Mouse (Mus musculus): ENCODE data around the gene Ckap2l.
A peak's percentile ranks its signal among the peaks of the same experiment; 100 is the strongest.

The Ckap2l gene

DNA sequence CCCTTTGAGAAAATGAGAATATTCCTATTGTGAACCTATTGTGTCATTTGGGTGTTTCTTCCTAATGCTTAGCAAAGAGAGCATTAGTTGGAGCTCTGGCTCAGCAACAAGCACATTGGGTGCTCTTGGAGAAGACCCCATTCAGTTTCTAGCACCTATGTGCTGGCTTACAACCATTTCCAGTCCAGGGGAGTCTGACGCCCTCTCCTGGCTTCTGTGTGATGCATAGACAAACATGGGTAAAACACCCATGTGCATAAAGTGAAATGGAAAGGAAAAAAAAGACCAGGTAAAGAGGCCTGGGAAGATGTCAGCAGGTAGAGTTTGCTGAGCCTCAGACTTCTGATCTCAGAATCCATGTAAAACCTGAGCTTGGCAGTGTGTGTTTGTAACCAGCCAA is 63.8 kb downstream of the Ckap2l start:
- no peak for DNase-seq

DNA sequence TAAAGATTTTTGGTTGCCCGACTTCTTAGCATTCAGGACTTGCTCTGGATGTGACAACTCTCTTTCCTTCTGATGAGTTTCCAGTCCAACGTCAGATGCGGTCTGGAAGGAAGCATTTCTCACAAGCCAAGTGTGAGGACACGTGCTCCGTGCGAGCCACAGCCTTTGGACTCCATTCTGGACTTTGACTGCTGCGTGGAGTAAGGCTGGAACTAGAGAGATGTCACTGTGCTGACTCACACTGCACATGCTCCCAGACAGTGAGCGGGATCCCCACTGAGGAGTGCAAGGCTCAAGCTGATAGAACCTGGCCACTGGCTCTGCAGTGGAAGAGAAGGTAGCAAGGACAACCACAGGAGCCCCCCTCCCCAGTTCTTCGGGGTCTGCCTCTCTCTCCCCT is 64.5 kb downstream of the Ckap2l start:
- DNase-seq = peak; percentile 82

DNA sequence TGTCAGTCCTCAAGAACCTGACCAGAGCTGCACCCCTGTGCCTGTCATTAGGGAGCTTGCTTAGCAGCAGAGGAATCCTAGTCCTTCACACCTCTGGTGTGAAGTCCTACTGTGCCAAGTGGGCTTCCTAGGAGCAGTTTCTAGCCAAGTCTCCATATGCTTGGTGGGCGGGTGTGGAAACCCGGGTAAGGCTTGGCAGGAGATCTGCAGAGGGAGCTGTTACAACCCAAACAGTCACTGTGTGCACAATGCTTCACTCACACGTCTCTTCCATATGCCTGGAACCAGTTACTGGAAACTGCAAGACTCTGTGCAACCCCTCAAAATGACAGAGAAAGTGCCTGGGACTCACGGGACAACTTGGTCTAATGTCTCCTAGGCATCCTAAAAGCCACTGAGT is 65.0 kb downstream of the Ckap2l start:
- DNase-seq = no peak

DNA sequence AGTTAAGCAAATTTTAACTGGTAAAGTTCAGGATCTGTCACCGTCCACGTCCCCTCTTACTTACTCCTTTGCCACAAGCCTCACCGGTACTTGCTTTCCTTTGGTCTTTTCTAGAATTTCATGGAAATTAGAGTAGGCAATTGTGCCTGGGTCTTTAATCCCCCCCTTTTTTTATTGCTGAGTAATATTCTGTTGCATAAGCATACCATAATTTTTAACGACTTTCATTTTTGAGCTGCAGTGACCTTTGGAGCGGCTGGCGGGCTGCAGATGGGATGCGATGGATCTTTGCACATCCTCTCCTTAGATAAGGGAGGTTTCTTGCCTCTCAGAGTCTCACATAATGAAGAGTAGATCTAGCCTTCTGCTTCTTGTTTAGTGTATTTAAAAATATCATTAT is 67.7 kb downstream of the Ckap2l start:
- no peak for DNase-seq

DNA sequence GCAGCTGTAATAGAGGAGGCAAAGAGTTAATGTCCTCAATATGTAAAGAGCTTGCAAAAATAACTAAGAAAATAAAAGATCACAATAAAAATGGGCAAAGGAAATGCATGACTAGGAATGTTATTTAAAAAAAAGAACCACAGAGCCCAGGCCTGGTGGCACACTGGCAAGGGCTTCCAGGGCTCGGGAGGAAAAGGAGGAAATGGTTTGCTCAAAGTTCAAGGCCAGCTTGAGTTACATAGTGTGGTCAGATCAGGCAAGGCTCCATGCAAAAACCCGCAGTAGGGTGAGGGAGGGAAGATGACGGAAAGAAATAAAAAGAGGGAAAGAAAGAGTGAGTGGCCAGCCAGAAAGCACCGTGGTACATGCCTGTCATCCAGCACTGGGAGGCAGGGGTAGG is 68.4 kb downstream of the Ckap2l start:
- no peak for DNase-seq

DNA sequence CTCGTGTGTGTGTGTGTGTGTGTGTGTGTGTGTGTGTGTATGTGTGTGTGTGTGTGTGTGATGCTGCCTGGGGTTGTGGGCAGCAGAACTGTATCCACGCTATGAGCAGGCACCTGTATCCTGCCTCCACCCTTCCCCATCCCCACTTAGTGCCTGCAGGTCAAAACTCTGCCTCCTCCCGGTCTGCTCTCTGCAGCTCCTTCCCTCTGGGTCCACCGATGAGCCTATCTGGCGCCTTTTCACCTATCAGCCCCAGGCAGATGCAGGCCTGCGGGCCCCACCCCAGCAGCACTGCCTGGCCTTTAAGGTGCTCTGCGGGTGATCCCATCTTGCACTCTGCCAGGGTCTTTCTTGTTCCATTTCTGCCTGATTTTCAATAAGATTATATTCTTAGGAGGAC is 69.3 kb downstream of the Ckap2l start:
- no peak for DNase-seq

DNA sequence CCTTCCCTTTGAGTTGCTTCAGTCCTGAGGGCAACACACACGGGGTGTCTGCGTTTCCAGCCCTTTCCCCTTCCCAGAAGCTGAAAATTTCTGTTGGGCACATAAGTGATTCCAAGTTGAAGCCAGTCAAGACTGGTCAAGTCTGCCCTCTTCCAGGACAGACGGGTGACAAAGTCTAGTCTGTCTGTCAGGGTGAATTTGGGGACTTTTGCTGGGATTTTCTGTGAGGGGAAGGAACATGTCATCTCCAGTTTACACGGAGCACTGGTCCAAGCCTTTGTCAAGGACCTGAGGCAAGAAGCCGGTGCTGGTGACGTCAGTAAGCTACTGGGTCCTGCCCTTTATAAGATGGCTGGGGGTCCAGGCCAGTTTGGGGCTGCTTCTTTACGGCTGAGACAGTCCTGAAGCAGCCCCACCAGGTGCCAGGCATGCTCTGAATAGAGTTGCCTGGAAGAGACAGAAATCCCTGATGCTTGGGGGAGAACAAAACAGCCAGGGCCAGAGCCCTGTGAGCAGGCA is 69.9 kb downstream of the Ckap2l start:
- no peak for DNase-seq

DNA sequence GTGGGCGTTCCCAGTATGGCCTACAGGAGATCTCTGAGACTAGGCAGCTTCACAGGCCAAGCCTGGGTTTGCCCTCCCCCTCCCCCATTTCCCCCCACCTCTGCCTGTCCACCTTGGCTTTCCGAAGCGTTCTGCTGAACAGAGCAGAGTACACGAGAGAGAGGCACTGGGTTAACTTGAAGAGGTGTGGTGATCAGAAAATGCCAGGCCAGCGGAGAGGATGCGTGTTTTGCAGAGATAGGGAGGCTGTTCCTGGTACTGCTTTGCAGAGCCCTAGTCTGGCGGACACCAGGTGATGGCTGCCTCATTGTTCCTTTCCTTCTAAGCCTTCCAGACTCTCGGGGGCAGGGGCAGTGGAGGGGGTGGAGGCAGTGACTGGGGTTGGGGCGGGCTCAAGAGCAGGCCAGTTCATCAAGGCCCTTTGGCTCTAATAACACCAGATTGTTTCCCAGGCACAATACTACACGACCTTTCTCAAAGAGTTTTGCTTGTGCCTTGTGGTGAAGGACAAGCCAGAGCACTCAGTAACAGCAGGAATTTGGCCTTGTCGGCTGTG is 70.6 kb downstream of the Ckap2l start:
- no peak for DNase-seq

DNA sequence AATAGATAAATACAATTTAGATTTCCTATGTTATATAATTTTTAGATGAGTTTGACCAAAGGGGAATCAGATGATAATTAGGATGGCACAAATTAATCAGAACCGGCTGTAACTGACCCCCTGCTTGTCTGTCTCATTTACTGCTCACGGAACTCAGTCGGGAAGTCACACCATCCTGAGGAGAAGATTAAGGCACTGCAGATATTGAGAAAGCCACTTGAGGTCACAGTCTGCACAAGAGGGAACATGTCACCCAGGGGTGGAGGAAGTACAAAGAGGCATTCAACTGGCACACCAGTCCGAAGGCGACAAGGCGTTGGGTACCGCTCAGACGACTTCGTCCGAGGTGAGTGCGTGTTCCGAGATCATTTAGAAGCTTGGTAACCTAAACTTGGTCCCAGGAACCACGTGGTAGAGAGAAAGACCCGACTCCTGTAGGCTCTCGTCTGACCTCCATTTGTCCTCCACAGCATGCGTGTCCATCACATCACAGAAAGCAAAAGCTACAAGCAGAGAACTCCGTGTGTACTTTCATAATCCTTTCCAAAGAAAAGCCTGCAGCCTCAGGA is 71.7 kb downstream of the Ckap2l start:
- no peak for DNase-seq

DNA sequence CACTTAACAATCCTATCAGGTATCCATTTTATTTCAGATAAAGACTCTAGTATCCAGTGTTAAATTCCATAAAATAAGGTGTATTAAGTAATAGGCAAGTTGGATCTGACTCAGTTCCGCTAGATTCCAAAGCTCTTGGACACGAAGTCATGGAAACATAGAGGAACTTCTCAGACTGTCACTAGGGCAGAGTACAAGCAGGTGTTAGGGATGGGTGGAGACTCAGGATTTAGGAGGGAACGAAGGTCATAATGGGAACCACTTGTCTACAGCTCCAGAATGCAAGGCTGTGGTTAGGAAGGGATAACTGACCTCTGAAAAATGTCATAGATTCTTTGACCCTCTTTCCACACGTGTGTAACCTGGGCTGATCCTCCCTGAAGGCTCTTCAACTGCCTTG is 72.8 kb downstream of the Ckap2l start:
- DNase-seq = no peak

DNA sequence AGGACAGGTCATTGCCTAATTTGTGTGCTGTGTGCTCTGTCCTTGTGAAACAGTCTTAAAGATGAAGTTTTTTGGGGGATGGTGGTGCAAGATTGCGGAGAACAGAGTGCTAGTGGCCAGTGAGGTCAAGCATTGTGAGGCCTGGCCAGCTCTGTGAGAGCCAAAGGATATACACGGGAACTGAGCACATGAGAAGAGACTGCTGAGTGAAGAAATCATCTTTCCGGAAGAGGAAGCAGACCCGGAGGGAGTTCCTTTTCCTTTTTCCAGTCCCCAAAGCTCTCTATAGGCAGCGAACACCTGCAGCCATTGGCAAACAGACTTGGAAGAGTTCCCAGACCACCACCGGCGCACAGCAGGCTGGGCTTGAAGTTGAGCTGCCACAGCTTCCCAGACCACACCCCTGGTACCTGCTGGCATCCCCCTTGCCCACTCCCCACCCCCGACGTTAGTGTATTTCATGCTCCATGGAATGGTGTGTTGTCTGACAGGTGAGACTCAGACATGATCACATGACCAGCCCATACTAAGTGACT is 75.8 kb downstream of the Ckap2l start:
- DNase-seq = no peak

DNA sequence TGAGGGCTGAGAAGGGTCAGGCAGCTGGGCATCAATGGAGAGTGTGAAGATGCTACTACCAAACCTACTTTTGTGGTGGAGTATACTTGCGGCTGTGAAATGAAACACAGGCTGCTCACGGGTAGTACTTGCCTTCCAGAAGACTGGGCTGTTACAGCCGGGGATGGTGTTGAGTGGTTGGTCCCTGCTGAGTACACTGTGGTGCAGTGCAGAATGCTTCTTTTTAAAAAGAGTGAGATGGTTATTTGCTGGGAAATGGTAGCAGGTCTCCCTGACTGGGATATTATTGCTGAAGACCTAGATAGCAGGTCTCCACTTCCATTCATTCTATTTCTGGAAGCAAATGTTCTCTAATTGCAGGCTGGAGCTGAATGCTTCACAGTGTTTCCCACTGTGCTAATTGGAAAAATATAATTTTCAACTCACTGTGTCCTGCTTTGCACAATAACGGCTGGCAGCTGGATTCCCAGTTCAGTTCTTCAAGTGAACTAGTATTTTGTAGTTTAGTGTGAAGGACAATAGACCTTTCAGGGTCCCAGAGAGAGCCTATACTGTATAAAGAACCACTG is 78.4 kb downstream of the Ckap2l start:
- no peak for DNase-seq

Measured in kidney, postnatal 14 days (tissue).